Mouse (Mus musculus) embryonic facial prominence, embryonic 11.5 days (tissue): Measurements from ENCODE around the gene Eepd1. TPM values are rescaled to one million over a fixed set of nuclear protein-coding genes. Genes with fewer than 3 reads are reported as not detected.

Experiments used
- ATAC-seq: fragments of 200-750 bp; cut with Nextera tagmentation; replicated peaks from 2 replicates; pipeline ENCODE4 v1.8.0; 2017; ENCODE audit warnings: low read depth; ENCODE audit not compliant: insufficient number of reproducible peaks, low FRiP score, low TSS enrichment
- DNase-seq: peaks from one replicate; pipeline ENCODE4 v3.0.0-alpha.2; 2015; ENCODE audit warnings: low spot score
- H3K27ac ChIP-seq: fragments of 300-500 bp; sonication (generic); replicated peaks from 2 replicates; pipeline ENCODE4 v1.5.1; 2014; ENCODE audit warnings: mild to moderate bottlenecking, low read depth, low read length, control low read depth
- H3K27me3 ChIP-seq: fragments of 300-500 bp; sonication (generic); 2 replicates; pipeline ENCODE4 v1.6.1; 2014; ENCODE audit warnings: mild to moderate bottlenecking, low read length, moderate library complexity, mixed read lengths; ENCODE audit not compliant: control insufficient read depth, insufficient read depth
- H3K36me3 ChIP-seq: fragments of 300-500 bp; sonication (generic); replicated peaks from 2 replicates; pipeline ENCODE4 v1.6.1; 2014; ENCODE audit warnings: low read depth, mild to moderate bottlenecking, low read length, moderate library complexity, mixed read lengths; ENCODE audit not compliant: control insufficient read depth, insufficient read depth
- H3K4me1 ChIP-seq: fragments of 300-500 bp; sonication (generic); 2 replicates; pipeline ENCODE4 v1.6.1; 2014; ENCODE audit warnings: low read length, mixed read lengths; ENCODE audit not compliant: control insufficient read depth, insufficient read depth
- H3K4me2 ChIP-seq: fragments of 300-500 bp; sonication (generic); 2 replicates; pipeline ENCODE4 v1.6.1; 2014; ENCODE audit warnings: low read depth, mild to moderate bottlenecking, control low read depth, low read length, moderate library complexity
- H3K4me3 ChIP-seq: fragments of 300-500 bp; sonication (generic); 2 replicates; pipeline ENCODE4 v1.5.1; 2014; ENCODE audit warnings: low read depth, low read length, control low read depth
- H3K9ac ChIP-seq: fragments of 300-500 bp; sonication (generic); replicated peaks from 2 replicates; pipeline ENCODE4 v1.6.1; 2014; ENCODE audit warnings: mild to moderate bottlenecking, control low read depth, low read length
- H3K9me3 ChIP-seq: fragments of 300-500 bp; sonication (generic); replicated peaks from 2 replicates; pipeline ENCODE4 v1.6.1; 2016; ENCODE audit warnings: mild to moderate bottlenecking, low read length, inconsistent platforms, mixed read lengths; ENCODE audit not compliant: control insufficient read depth
- WGBS: fragments of 180-500 bp; shearing (Covaris S2); extraction: QIAGEN DNeasy Blood & Tissue Kit; methylation state at CpG from one replicate; pipeline ENCODE4 v1.1.7; 2014; 5-methylcytosine and 5-hydroxymethylcytosine counted together
- polyA plus RNA-seq: library from polyadenylated mRNA; unstranded; fragments of >200 nt; fragmentation: Nextera tagmentation; extraction: Ambion mirVana; gene quantifications from 2 replicates; pipeline ENCODE4 v1.2.1, GENCODE M21; 2014

Eepd1 gene
- polyA plus RNA-seq, 1 experiment from 2014 or later = 16.1 TPM

GRCm38 (mm10) chr9:25541355-25541754 is 60.0 kb downstream of the Eepd1 start:
- H3K4me2 ChIP-seq = no peak overlapping the region
- DNase-seq (no peak), ATAC-seq (no peak)
- no peaks in the 10 kb centered on the region for H3K36me3 ChIP-seq
- no peaks in the 10 kb centered on the region for H3K4me1 ChIP-seq
- H3K27me3 ChIP-seq = no peaks in the 10 kb centered on the region
- WGBS = 85% methylated on average over 4 of the region's 4 CpGs
- H3K9me3 ChIP-seq = no peaks in the 10 kb centered on the region
- no peak overlapping the region for H3K4me3 ChIP-seq
- no peak overlapping the region for H3K27ac ChIP-seq
- H3K9ac ChIP-seq = no peak overlapping the region

- Histone ChIP-seq H3K9me3 (no peaks in the 10 kb centered on the region), H3K27me3 (no peaks in the 10 kb centered on the region), H3K27ac (no peak overlapping the region), H3K4me2 (no peak overlapping the region), H3K9ac (no peak overlapping the region), H3K36me3 (no peaks in the 10 kb centered on the region), H3K4me3 (no peak overlapping the region), H3K4me1 (no peaks in the 10 kb centered on the region)
- DNase-seq (no peak), ATAC-seq (no peak)
- WGBS = 77% methylated on average over 2 of the region's 2 CpGs
These were observed 63.9 kb downstream of the Eepd1 start for GRCm38 (mm10) chr9:25545212-25545611.

GRCm38 (mm10) chr9:25549130-25550060 is 68.0 kb downstream of the Eepd1 start:
- H3K27me3 ChIP-seq = no peaks in the 10 kb centered on the region
- H3K9me3 ChIP-seq = no peaks in the 10 kb centered on the region
- no peak for ATAC-seq
- 83% methylated on average over 8 of the region's 8 CpGs for WGBS
- no peaks in the 10 kb centered on the region for H3K36me3 ChIP-seq
- no peak overlapping the region for H3K4me2 ChIP-seq
- H3K4me3 ChIP-seq = no peak overlapping the region
- no peak overlapping the region for H3K27ac ChIP-seq
- H3K9ac ChIP-seq = no peak overlapping the region
- no peak for DNase-seq
- no peaks in the 10 kb centered on the region for H3K4me1 ChIP-seq

GRCm38 (mm10) chr9:25550196-25550595 is 68.8 kb downstream of the Eepd1 start:
- Histone ChIP-seq H3K4me1 (no peaks in the 10 kb centered on the region), H3K36me3 (no peaks in the 10 kb centered on the region), H3K4me2 (no peak overlapping the region), H3K4me3 (no peak overlapping the region), H3K9ac (no peak overlapping the region), H3K27ac (no peak overlapping the region), H3K9me3 (no peaks in the 10 kb centered on the region), H3K27me3 (no peaks in the 10 kb centered on the region)
- DNase-seq (no peak), ATAC-seq (no peak)
- 86% methylated on average over 7 of the region's 7 CpGs for WGBS

- WGBS = 81% methylated on average over 2 of the region's 2 CpGs
- no peak for DNase-seq
- H3K9ac ChIP-seq = no peak overlapping the region
These were observed 71.2 kb downstream of the Eepd1 start for GRCm38 (mm10) chr9:25552532-25552931.

GRCm38 (mm10) chr9:25554246-25554803 is 73.0 kb downstream of the Eepd1 start:
- Histone ChIP-seq H3K4me2 (no peak overlapping the region), H3K36me3 (no peaks in the 10 kb centered on the region), H3K27ac (no peak overlapping the region), H3K4me3 (no peak overlapping the region), H3K4me1 (no peaks in the 10 kb centered on the region), H3K9ac (no peak overlapping the region), H3K9me3 (no peaks in the 10 kb centered on the region), H3K27me3 (no peaks in the 10 kb centered on the region)
- no peak for ATAC-seq
- 77% methylated on average over 6 of the region's 6 CpGs for WGBS
- no peak for DNase-seq

More at GRCm38 (mm10) chr9:25552532-25552931, 71.2 kb downstream of the Eepd1 start:
- Histone ChIP-seq H3K4me3 (no peak overlapping the region), H3K27me3 (no peaks in the 10 kb centered on the region), H3K9me3 (no peaks in the 10 kb centered on the region), H3K4me2 (no peak overlapping the region), H3K27ac (no peak overlapping the region), H3K36me3 (no peaks in the 10 kb centered on the region), H3K4me1 (no peaks in the 10 kb centered on the region)
- ATAC-seq = no peak

GRCm38 (mm10) chr9:25555261-25555660 is 73.9 kb downstream of the Eepd1 start:
- Histone ChIP-seq H3K9ac (no peak overlapping the region), H3K9me3 (no peaks in the 10 kb centered on the region), H3K4me2 (no peak overlapping the region), H3K4me1 (no peaks in the 10 kb centered on the region), H3K4me3 (no peak overlapping the region), H3K27me3 (no peaks in the 10 kb centered on the region), H3K36me3 (no peaks in the 10 kb centered on the region), H3K27ac (no peak overlapping the region)
- WGBS = 57% methylated on average over 6 of the region's 6 CpGs
- DNase-seq (no peak), ATAC-seq (no peak)

GRCm38 (mm10) chr9:25556008-25556407 is 74.7 kb downstream of the Eepd1 start:
- WGBS = 92% methylated on average over 3 of the region's 3 CpGs
- no peak for ATAC-seq
- no peak for DNase-seq
- no peaks in the 10 kb centered on the region for H3K27me3 ChIP-seq
- no peak overlapping the region for H3K9ac ChIP-seq
- no peak overlapping the region for H3K27ac ChIP-seq
- no peaks in the 10 kb centered on the region for H3K4me1 ChIP-seq
- no peak overlapping the region for H3K4me3 ChIP-seq
- H3K9me3 ChIP-seq = no peaks in the 10 kb centered on the region
- no peak overlapping the region for H3K4me2 ChIP-seq
- no peaks in the 10 kb centered on the region for H3K36me3 ChIP-seq
